Mouse (Mus musculus) 3134 (cell line): ENCODE results near the gene Smyd2.

Experiments used
- DNase-seq: peaks from one replicate; pipeline ENCODE4 v3.0.0-alpha.2; 2011; ENCODE audit warnings: low spot score; ENCODE audit not compliant: insufficient read length; ENCODE audit errors: extremely low read depth

Gene Smyd2

GRCm38 (mm10) chr1:189919756-189920155 lies 2.4 kb downstream of the Smyd2 start:
- no peak for DNase-seq

GRCm38 (mm10) chr1:189917126-189917500 lies 5.0 kb downstream of the Smyd2 start:
- no peak for DNase-seq

GRCm38 (mm10) chr1:189916422-189917125 lies 5.6 kb downstream of the Smyd2 start:
- no peak for DNase-seq

GRCm38 (mm10) chr1:189913093-189913760 lies 8.9 kb downstream of the Smyd2 start:
- DNase-seq: no peak

- DNase-seq: no peak
Observed at GRCm38 (mm10) chr1:189910685-189911345, 11.3 kb downstream of the Smyd2 start.

- DNase-seq: no peak
Observed at GRCm38 (mm10) chr1:189903169-189903568, 19.0 kb downstream of the Smyd2 start.

GRCm38 (mm10) chr1:189902413-189902812 lies 19.8 kb downstream of the Smyd2 start:
- DNase-seq: no peak

- DNase-seq: no peak
Observed at GRCm38 (mm10) chr1:189899526-189899925, 22.6 kb downstream of the Smyd2 start.

GRCm38 (mm10) chr1:189898708-189899107 lies 23.5 kb downstream of the Smyd2 start:
- DNase-seq: no peak

GRCm38 (mm10) chr1:189897861-189898260 lies 24.3 kb downstream of the Smyd2 start:
- no peak for DNase-seq

- no peak for DNase-seq
Observed at GRCm38 (mm10) chr1:189894191-189894590, 28.0 kb downstream of the Smyd2 start.

- no peak for DNase-seq
Observed at GRCm38 (mm10) chr1:189888749-189889148, 33.4 kb downstream of the Smyd2 start.

- DNase-seq: no peak
Observed at GRCm38 (mm10) chr1:189887518-189887917, 34.6 kb downstream of the Smyd2 start.

GRCm38 (mm10) chr1:189885975-189886374 lies 36.2 kb downstream of the Smyd2 start:
- no peak for DNase-seq

- no peak for DNase-seq
Observed at GRCm38 (mm10) chr1:189884951-189885350, 37.2 kb downstream of the Smyd2 start.

GRCm38 (mm10) chr1:189883531-189884170 lies 38.5 kb downstream of the Smyd2 start:
- DNase-seq: no peak

GRCm38 (mm10) chr1:189882886-189883285 lies 39.3 kb downstream of the Smyd2 start:
- no peak for DNase-seq

- no peak for DNase-seq
Observed at GRCm38 (mm10) chr1:189880745-189881144, 41.4 kb downstream of the Smyd2 start.

GRCm38 (mm10) chr1:189879965-189880364 lies 42.2 kb downstream of the Smyd2 start:
- DNase-seq: no peak

- no peak for DNase-seq
Observed at GRCm38 (mm10) chr1:189879212-189879611, 43.0 kb downstream of the Smyd2 start.

GRCm38 (mm10) chr1:189876162-189876561 lies 46.0 kb downstream of the Smyd2 start:
- no peak for DNase-seq
